12 mouse cellular contexts compared by ENCODE assay signal in the genomic region with DNA sequence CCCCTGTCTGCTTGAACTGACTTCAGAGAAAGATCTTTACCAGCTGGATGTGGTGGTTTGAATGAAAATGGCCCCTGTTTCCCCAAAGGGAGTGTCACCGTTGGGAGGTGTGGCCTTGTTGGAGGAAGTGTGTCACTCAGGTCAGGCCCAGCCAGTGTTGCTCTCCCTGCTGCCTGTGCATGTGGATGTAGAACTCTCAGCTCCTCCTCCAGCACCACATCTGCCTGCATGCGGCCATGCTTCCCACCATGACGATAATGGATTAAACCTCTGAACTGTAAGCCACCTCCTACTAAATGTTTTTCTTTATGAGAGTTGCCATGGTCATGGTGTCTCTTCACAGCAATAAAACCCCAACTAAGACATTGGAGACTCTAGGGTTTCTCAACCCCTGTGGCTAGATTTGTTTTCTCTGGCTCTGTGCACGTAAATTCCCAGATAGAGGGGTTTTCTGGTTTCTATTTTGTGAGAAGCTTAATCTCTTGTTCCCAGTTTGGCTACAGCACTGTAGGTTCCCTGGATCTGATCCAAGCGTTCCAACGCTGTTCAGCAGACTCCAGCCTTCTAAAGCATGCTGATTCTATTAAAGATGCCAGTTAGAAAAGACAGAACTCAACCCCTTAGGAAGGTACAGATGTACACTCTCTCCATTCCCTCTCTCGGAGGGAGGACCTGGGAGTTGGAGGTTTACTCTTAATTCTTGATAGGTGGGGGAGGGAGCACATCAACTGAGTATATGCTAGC.
DNase-seq lines count a peak whose midpoint lies in the region; ATAC-seq lines count a peak whose summit lies in the region.
"Had no signal": no experiment of that assay in that cellular context is flagged by ENCODE, and none has a peak within 500 bp of the region (broad histone marks: within the 10 kb centered on the region; RNA-seq: fewer than 3 reads in every experiment).

No protein-coding gene starts in this region.

- H3K27ac ChIP-seq in midbrain, embryonic 15.5 days: no peak overlapping the region
- no peak overlapping the region for H3K27ac ChIP-seq in midbrain, embryonic 10.5 days (replicated peaks)
- H3K27ac ChIP-seq: liver, embryonic 15.5 days had no signal

- DNase-seq in frontal cortex, adult 2 months (ENCODE audit: extremely low spot score in 1 of 2, low spot score in 1 of 2): peak; percentile 30 to 63
- DNase-seq in frontal cortex, postnatal 10 days (ENCODE audit: low spot score in 2 of 2): no peak
- no peak for DNase-seq in midbrain, embryonic 10.5 days (ENCODE audit: low spot score)
- peak; percentile 56 for DNase-seq in layer of hippocampus, adult 9-11 months
- peak; percentile 12 for DNase-seq in right cerebral cortex, postnatal 4 days
- no peak for DNase-seq in spleen, postnatal 14 days (ENCODE audit: low spot score in 2 of 2)
- DNase-seq: cerebellum, adult 11 months; gastrocnemius, postnatal 10 days; thymus, postnatal 14 days had no signal

- H3K4me1 ChIP-seq in midbrain, embryonic 15.5 days: no peaks in the 10 kb centered on the region
- peaks cover 6% of the 10 kb centered on the region; the same call in 1 of the 2 replicates for H3K4me1 ChIP-seq in midbrain, embryonic 10.5 days
- H3K4me1 ChIP-seq: liver, embryonic 15.5 days had no signal

- WGBS in midbrain, embryonic 15.5 days: 63% methylated on average over 7 of the region's 7 CpGs
- 86% methylated on average over 7 of the region's 7 CpGs for WGBS in midbrain, embryonic 10.5 days

- H3K4me3 ChIP-seq in midbrain, embryonic 15.5 days: no peak overlapping the region
- no peak overlapping the region for H3K4me3 ChIP-seq in midbrain, embryonic 10.5 days
- H3K4me3 ChIP-seq: liver, embryonic 15.5 days had no signal

- H3K27me3 ChIP-seq in midbrain, embryonic 15.5 days (replicated peaks): no peaks in the 10 kb centered on the region
- H3K27me3 ChIP-seq in midbrain, embryonic 10.5 days (ENCODE audit: low read depth, poor library complexity, severe bottlenecking): no peaks in the 10 kb centered on the region
- H3K27me3 ChIP-seq: liver, embryonic 15.5 days had no signal

- no peaks in the 10 kb centered on the region for H3K36me3 ChIP-seq in midbrain, embryonic 15.5 days (replicated peaks)
- no peaks in the 10 kb centered on the region for H3K36me3 ChIP-seq in midbrain, embryonic 10.5 days
- H3K36me3 ChIP-seq: liver, embryonic 15.5 days had no signal

- no peak overlapping the region for H3K4me2 ChIP-seq in midbrain, embryonic 15.5 days
- H3K4me2 ChIP-seq: liver, embryonic 15.5 days had no signal

- H3K9ac ChIP-seq in midbrain, embryonic 15.5 days: no peak overlapping the region
- H3K9ac ChIP-seq: liver, embryonic 15.5 days had no signal

- H3K9me3 ChIP-seq in midbrain, embryonic 15.5 days: no peaks in the 10 kb centered on the region
- H3K9me3 ChIP-seq in midbrain, embryonic 10.5 days (replicated peaks): no peaks in the 10 kb centered on the region
- H3K9me3 ChIP-seq: liver, embryonic 15.5 days had no signal

- 0 out of 2 replicates have a peak, but pooled peaks have one; percentile 56 for ATAC-seq in midbrain, embryonic 15.5 days (replicated peaks)
- no peak for ATAC-seq in granulocyte monocyte progenitor cell, adult 5-6 weeks (replicated peaks; ENCODE audit: poor library complexity, severe bottlenecking)

Comparison
In these comparisons a context has a peak if more than half of its experiments do, and no peak if none do; other contexts are left out.
1. DNase-seq: peak in frontal cortex, adult 2 months (2 of 2), layer of hippocampus, adult 9-11 months (single experiment) and right cerebral cortex, postnatal 4 days (single experiment); none in frontal cortex, postnatal 10 days (0 of 2), midbrain, embryonic 10.5 days (single experiment) and spleen, postnatal 14 days (0 of 2).